Mouse (Mus musculus) stomach, embryonic 14.5 days (tissue): ENCODE results near the gene Ms4a6b. TPM values are rescaled to one million over a fixed set of nuclear protein-coding genes. Genes with fewer than 3 reads are reported as not detected.
"Not testable (repeated sequence)": the region's sequence is repeated elsewhere in the genome, so short reads cannot be mapped to it uniquely, and the experiment has no call there.

Experiments
- ATAC-seq: fragments of 200-750 bp; cut with Nextera tagmentation; 2 replicates; pipeline ENCODE4 v1.8.0; 2017; ENCODE audit warnings: low read depth, moderate TSS enrichment; ENCODE audit not compliant: insufficient number of reproducible peaks, insufficient read depth, low FRiP score
- H3K27ac ChIP-seq: fragments of 300-500 bp; sonication (generic); 2 replicates; pipeline ENCODE4 v1.5.1; 2014; ENCODE audit warnings: mild to moderate bottlenecking, low read length, moderate library complexity, mixed read lengths
- H3K27me3 ChIP-seq: fragments of 300-500 bp; sonication (generic); 2 replicates; pipeline ENCODE4 v1.6.1; 2014; ENCODE audit warnings: low read length, control low read depth, mixed read lengths; ENCODE audit not compliant: control insufficient read depth, insufficient read depth
- H3K36me3 ChIP-seq: fragments of 300-500 bp; sonication (generic); 2 replicates; pipeline ENCODE4 v1.6.1; 2014; ENCODE audit warnings: mild to moderate bottlenecking, control low read depth, low read length, moderate library complexity, mixed read lengths; ENCODE audit not compliant: control insufficient read depth, insufficient read depth
- H3K4me1 ChIP-seq: fragments of 300-500 bp; sonication (generic); 2 replicates; pipeline ENCODE4 v1.6.1; 2014; ENCODE audit warnings: low read length, control low read depth, mixed read lengths; ENCODE audit not compliant: control insufficient read depth, insufficient read depth
- H3K4me2 ChIP-seq: fragments of 300-500 bp; sonication (generic); replicated peaks from 2 replicates; pipeline ENCODE4 v1.6.1; 2014; ENCODE audit warnings: low read depth, low read length, control low read depth
- H3K4me3 ChIP-seq: fragments of 300-500 bp; sonication (generic); 2 replicates; pipeline ENCODE4 v1.5.1; 2014; ENCODE audit warnings: low read depth, low read length, control low read depth
- H3K9ac ChIP-seq: fragments of 300-500 bp; sonication (generic); replicated peaks from 2 replicates; pipeline ENCODE4 v1.6.1; 2014; ENCODE audit warnings: low read depth, mild to moderate bottlenecking, control low read depth, low read length, moderate library complexity, mixed read lengths
- H3K9me3 ChIP-seq: fragments of 300-500 bp; sonication (generic); 2 replicates; pipeline ENCODE4 v1.6.1; 2016; ENCODE audit warnings: low read depth, low read length, control low read depth; ENCODE audit not compliant: control insufficient read depth
- WGBS: fragments of 180-500 bp; shearing (Covaris S2); extraction: QIAGEN DNeasy Blood & Tissue Kit; methylation state at CpG from one replicate; pipeline ENCODE4 v1.1.7; 2014; 5-methylcytosine and 5-hydroxymethylcytosine counted together
- polyA plus RNA-seq: library from polyadenylated mRNA; unstranded; fragments of >200 nt; fragmentation: Nextera tagmentation; extraction: Ambion mirVana; gene quantifications from 2 replicates; pipeline ENCODE4 v1.2.1, GENCODE M21; 2014

Ms4a6b gene
- polyA plus RNA-seq, 1 experiment from 2014 or later, result 5.6 TPM

DNA sequence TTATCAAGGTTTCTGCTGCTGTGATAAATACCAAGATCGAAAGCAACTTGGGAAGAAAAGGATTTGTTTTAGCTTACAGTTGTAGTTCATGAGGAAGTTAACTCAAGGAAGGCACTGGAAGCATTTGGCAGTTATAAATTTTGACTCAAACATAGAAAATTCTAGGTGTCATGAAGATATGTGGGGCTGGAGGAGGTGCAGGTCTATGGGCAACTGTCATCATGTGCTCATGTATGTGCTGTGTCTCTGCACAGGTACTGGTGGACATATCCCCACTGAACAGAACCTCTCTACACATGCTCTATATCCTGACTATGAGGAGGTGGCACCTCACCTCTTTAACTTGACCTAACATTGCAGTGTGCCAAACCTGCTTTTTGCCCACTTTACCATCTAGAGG lies 29.7 kb upstream of the Ms4a6b start:
- H3K4me1 ChIP-seq, result no peaks in the 10 kb centered on the region
- ATAC-seq, result no peak
- H3K9me3 ChIP-seq, result no peaks in the 10 kb centered on the region
- WGBS, result 93% methylated on average over 1 of the region's 1 CpGs
- no peak overlapping the region for H3K4me3 ChIP-seq
- no peak overlapping the region for H3K27ac ChIP-seq
- H3K27me3 ChIP-seq, result no peaks in the 10 kb centered on the region
- H3K9ac ChIP-seq, result no peak overlapping the region
- no peak overlapping the region for H3K4me2 ChIP-seq
- no peaks in the 10 kb centered on the region for H3K36me3 ChIP-seq

DNA sequence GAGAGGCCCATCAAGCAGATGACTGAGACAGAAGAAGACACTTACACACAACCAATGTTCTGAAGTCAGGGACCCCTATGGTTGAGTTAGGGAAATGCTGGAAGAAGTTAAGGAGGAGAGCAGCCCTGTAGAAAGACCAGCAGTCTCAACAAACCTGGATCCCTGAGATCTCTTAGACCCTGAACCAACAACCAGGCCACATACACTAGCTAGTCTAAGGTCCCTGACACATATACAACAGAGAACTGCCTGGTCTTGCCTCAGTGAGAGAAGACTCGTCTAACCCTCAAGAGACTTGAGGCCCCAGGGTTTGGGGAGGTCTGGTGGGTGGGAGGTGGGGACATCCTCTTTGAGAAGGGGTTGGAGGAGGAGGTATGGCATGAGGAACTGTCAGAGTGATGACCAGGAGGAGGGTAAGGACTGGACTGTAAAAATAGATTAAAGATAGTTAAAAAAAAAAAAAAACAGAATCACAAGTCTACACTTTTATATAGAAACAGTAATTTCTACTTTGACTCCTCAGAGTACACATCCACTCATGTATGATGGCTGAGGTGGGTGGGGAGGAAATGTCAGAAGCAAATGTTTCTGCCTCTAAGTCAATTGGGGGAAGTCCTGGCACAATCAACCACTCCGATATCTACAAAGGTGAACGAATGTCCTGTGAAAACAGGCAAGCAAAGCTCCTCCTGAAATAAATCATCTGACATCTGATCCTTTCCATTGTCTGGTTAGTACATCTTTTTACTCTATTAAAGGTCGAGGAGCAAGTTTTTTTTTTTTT lies 24.7 kb upstream of the Ms4a6b start:
- no peaks in the 10 kb centered on the region for H3K36me3 ChIP-seq
- H3K4me3 ChIP-seq, result no peak overlapping the region
- H3K4me2 ChIP-seq, result no peak overlapping the region
- H3K27me3 ChIP-seq, result no peaks in the 10 kb centered on the region
- H3K27ac ChIP-seq, result no peak overlapping the region
- no peaks in the 10 kb centered on the region for H3K9me3 ChIP-seq
- ATAC-seq, result no peak
- 67% methylated on average over 4 of the region's 4 CpGs for WGBS
- no peaks in the 10 kb centered on the region for H3K4me1 ChIP-seq
- H3K9ac ChIP-seq, result no peak overlapping the region

DNA sequence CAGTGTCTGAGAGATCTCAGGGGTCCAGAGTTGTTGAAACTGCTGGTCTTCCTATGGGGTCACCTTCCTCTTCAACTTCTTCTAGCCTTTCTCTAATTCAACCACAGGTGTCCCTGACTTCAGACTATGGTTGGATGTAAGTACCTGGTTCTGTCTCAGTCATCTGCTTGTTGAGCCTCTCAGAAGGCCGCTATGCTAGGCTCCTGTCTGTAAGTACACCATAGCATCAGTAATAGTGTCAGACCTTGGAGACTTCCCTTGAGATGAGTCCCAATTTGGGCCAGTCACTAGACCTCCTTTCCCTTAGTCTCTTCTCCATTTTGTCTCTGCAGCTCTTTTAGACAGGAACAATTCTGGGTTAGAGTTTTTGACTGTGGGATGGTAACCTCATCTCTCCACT lies 23.6 kb upstream of the Ms4a6b start:
- no peaks in the 10 kb centered on the region for H3K27me3 ChIP-seq
- H3K27ac ChIP-seq, result no peak overlapping the region

DNA sequence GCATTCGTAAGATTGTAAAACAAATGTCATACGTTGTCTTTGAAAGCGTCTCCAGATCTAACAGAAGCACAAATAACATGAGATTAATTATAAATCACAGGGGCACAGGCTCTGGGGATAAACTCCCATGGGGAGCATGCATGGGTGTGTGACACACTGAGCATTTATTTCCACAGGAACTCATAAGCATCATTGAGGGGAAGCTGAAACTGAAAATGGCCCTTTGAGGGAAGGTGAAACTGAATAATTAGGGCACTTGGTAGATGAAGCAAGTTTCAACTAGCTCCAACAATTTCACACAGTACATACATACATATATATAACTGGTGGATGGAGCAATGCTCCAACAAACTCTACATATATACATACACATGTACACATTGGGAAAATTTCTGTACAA lies 21.8 kb upstream of the Ms4a6b start:
- 47% methylated on average over 3 of the region's 3 CpGs for WGBS
- ATAC-seq, result no peak
- Histone ChIP-seq H3K4me3 (no peak overlapping the region), H3K9ac (no peak overlapping the region), H3K4me1 (no peaks in the 10 kb centered on the region), H3K4me2 (no peak overlapping the region), H3K27me3 (no peaks in the 10 kb centered on the region), H3K27ac (no peak overlapping the region), H3K9me3 (no peaks in the 10 kb centered on the region), H3K36me3 (no peaks in the 10 kb centered on the region)

More for the DNA sequence above, 23.6 kb upstream of the Ms4a6b start:
- 71% methylated on average over 1 of the region's 1 CpGs for WGBS
- Histone ChIP-seq H3K36me3 (no peaks in the 10 kb centered on the region), H3K4me2 (no peak overlapping the region), H3K4me1 (no peaks in the 10 kb centered on the region), H3K4me3 (no peak overlapping the region), H3K9me3 (no peaks in the 10 kb centered on the region), H3K9ac (no peak overlapping the region)
- ATAC-seq, result no peak

DNA sequence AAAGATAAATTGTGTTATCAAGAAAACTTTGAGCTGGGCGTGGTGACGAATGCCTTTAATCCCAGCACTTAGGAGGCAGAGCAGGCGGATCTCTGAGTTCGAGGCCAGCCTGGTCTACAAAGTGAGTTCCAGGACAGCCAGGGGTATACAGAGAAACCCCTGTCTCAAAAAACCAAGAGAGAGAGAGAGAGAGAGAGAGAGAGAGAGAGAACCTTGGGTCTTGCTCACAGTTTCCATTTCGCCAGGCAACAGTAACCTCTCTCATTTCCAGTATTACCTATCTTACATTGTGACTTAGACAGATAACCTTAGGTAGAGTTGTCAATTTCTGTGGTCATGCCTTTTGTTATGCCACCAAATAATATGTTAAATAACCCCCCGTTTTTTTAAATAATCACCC lies 20.0 kb upstream of the Ms4a6b start:
- Histone ChIP-seq H3K27ac (no peak overlapping the region), H3K4me3 (no peak overlapping the region), H3K9ac (no peak overlapping the region), H3K4me1 (no peaks in the 10 kb centered on the region), H3K9me3 (no peaks in the 10 kb centered on the region), H3K36me3 (no peaks in the 10 kb centered on the region), H3K4me2 (no peak overlapping the region), H3K27me3 (no peaks in the 10 kb centered on the region)
- 79% methylated on average over 6 of the region's 6 CpGs for WGBS
- no peak for ATAC-seq

DNA sequence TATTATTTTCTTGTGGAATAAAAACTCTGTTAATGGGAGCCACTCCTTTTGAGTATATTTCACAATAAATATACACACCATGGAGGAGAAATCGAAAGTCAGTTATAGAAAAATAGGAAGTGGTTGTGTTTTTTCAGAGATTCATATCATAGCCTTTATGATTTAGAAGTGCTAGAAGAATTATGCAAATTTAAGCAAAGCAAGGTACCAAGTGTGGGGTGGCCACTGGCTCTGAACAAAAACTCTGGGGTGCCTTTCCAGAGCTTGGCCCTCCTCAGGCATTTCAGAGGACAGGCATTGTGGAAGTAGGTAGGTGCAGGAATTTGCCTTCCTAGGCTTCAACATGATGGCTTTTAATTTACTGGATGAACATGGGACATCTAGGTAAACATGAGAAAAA lies 19.0 kb upstream of the Ms4a6b start:
- H3K9me3 ChIP-seq, H3K27me3 ChIP-seq, H3K9ac ChIP-seq, H3K4me1 ChIP-seq, H3K27ac ChIP-seq, H3K36me3 ChIP-seq, ATAC-seq, H3K4me3 ChIP-seq, H3K4me2 ChIP-seq: not testable (repeated sequence)
- 85% methylated on average over 1 of the region's 1 CpGs for WGBS

DNA sequence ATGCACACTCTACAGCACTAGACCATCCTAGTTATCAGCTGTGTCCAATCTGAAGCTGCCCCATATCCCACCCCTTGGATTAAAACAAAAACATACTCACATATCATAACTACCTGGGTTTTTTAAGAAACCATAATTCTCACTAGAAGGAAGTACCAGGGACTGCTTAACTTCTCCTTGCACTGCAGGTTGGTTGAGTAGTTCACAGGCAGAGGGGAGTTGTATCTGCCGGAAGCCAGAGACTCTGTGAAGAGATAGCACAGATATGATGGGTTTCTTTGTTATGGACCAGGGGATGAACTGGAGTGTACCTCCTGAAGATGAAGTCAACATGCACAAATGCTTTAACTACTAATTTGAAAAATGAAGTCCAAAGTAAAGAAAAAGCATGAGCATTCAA lies 15.5 kb upstream of the Ms4a6b start:
- Histone ChIP-seq H3K27me3 (no peaks in the 10 kb centered on the region), H3K4me2 (no peak overlapping the region), H3K9ac (no peak overlapping the region), H3K27ac (no peak overlapping the region), H3K9me3 (no peaks in the 10 kb centered on the region), H3K4me1 (no peaks in the 10 kb centered on the region), H3K36me3 (no peaks in the 10 kb centered on the region), H3K4me3 (no peak overlapping the region)
- 83% methylated on average over 1 of the region's 1 CpGs for WGBS
- no peak for ATAC-seq

DNA sequence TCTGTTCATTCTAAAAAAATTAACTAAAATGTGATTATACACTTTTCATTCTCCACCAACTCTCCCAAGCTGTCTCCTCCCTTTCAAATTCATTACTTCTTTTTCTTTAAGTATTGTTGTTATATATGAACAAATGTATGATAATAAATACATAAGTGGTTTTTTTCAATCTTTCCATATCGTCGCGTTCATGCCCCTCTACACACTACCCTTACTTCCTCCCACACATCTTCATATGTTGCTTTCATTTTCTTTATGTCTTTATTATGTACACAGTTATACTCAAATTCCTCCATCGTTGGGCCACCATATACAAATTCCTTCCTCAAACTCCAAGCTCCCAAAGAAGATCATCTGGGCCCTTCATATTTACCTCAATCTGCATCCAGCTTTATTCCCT lies 15.0 kb upstream of the Ms4a6b start:
- no peak overlapping the region for H3K4me3 ChIP-seq
- no peaks in the 10 kb centered on the region for H3K9me3 ChIP-seq
- no peak overlapping the region for H3K4me2 ChIP-seq
- no peak for ATAC-seq
- H3K9ac ChIP-seq, result no peak overlapping the region
- H3K36me3 ChIP-seq, result no peaks in the 10 kb centered on the region
- H3K4me1 ChIP-seq, result no peaks in the 10 kb centered on the region
- no peak overlapping the region for H3K27ac ChIP-seq
- H3K27me3 ChIP-seq, result no peaks in the 10 kb centered on the region
- WGBS, result 87% methylated on average over 4 of the region's 4 CpGs

DNA sequence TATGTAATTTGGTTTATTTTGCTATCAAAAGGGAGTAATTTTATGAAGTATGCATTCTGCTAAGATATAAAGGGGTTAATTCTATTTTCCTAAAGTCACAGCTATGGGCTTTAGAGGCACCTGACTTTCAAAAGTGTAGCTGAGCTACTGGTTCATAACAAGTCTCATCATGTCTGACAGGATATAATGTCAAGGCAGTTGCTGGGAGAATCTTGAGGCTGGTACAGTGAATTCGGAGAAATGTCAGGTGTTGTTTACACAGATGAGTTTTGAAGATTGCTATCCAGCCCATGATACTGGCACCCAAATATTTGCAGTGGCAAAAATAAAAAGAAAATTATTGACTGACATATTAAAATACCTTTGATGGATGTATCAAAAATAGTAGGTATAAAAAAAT lies 11.5 kb upstream of the Ms4a6b start:
- no peak overlapping the region for H3K4me2 ChIP-seq
- no peaks in the 10 kb centered on the region for H3K27me3 ChIP-seq
- ATAC-seq, result no peak
- H3K9ac ChIP-seq, result no peak overlapping the region
- no peaks in the 10 kb centered on the region for H3K36me3 ChIP-seq
- no peaks in the 10 kb centered on the region for H3K4me1 ChIP-seq
- H3K4me3 ChIP-seq, result no peak overlapping the region
- no peaks in the 10 kb centered on the region for H3K9me3 ChIP-seq
- 63% methylated on average over 1 of the region's 1 CpGs for WGBS
- no peak overlapping the region for H3K27ac ChIP-seq
